Mouse (Mus musculus): Measurements from ENCODE around the gene Optc.

Optc gene

GRCm38 (mm10) chr1:133918088-133918470, 10.3 kb upstream of the Optc start:
- in situ Hi-C loops (cut with MboI, MseI): no loop called here

DNA sequence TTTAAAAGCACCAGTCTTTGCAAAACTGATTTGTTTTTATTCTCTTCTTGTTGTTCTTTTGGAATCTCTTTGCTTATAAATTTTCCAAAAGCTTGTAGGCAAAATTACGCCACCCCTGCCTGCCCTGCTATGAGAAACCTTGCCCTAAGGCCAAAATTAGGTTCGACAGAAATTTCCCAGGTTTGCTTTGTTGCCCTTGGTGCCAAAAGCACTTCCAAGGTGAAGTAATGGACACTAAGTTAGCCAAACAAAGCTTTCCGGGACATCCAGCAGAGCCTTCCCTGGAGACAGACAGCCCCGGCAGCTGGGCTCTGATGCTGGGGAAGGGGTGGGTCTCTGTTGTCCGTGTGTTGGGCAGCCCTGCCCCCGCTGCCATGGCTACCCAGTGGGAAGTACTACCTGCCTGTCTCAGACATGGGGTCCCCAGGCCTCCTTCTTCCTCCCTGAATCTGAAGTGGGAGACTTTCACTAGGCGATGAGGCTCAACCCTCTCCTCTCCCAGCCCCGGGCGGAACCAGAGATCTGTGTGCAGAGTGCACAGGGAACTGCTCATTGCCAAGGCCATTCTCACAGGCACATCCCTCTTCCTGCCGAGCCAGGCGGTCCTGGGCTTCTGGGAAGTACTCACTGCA, 9.8 kb upstream of the Optc start:
- in situ Hi-C loops (cut with MboI, MseI): no loop called here

DNA sequence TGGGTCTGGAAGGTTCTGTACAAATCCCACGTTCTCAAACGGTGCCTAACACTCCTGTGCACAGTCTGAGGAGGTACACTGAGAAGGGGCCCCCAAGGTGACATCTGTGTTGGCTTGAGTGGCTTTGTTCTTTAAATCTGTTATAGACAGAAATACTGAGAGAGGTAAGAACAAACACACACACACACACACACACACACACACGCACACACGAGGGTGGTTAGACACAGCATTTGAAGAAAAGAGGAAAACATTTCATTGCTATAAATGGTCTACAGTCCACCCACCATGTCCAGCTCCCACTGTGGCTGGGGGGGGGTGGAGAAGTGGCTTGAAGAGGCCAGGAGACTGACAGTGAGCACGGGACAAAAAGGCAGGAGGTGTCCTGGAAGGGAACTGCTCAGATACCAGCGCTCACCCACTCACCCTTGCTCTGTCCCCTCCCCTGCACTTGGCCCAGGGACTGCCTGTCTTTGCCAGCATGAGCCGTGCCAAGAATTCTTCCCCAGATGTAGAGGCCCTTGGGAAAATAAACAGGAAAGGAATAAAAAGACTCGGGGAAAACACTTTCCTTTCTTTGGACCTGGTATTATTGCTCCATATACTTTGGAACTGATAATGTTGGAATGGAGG, 8.0 kb upstream of the Optc start:
- in situ Hi-C loops (cut with MboI, MseI): no loop called here

GRCm38 (mm10) chr1:133915115-133915514, 7.3 kb upstream of the Optc start:
- in situ Hi-C loops (cut with MboI, MseI): no loop called here

DNA sequence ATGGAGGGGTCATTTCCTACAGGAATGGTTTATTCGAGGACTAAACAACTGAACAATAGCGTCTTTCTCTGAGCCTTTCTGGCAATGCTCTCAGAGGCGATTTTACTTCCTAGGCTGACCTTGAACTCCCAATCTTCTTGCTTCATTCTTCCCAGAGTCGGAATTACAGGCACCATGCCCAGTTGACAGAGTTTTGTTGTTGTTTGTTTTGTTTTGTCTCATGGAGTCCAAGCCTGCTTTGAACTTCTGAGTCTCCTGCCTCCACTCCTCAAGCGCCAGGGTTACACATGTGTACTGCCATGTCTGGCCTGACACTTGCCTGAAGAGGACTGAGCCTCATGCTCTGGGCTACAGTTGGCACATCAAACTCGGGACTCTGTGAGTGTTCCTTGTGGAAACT, 5.2 kb upstream of the Optc start:
- in situ Hi-C loops (cut with MboI, MseI): loop anchor here (5.0 kb wide), 1 partner anchor 134 kb away; no protein-coding TSS in a partner anchor

DNA sequence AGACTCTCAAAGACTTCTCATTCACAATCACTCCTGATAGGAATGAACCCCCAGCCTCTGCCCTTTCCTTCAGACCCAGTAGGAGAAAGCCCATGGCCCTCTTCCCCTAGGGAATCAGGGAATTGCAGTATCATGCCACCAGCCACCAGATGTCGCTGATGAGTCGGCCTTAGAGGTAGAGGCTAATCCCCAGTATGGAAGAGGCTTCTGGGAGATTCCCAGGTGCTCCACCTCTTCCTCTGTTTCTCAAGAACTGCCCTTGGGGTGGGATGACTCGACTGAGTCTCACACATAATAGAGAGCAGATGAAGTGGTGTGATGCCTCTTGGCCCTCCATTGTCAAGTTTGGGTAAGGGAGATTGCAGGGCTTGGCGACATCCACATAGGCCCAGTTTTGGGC, 3.7 kb upstream of the Optc start:
- in situ Hi-C loops (cut with MboI, MseI): loop anchor here (5.0 kb wide), 1 partner anchor 136 kb away; no protein-coding TSS in a partner anchor

- in situ Hi-C loops (cut with MboI, MseI): loop anchor here (5.0 kb wide), 1 partner anchor 136 kb away; no protein-coding TSS in a partner anchor
Observed at GRCm38 (mm10) chr1:133911008-133911407, 3.2 kb upstream of the Optc start.

- in situ Hi-C loops (cut with MboI, MseI): loop anchor here (5.0 kb wide), 1 partner anchor 137 kb away; no protein-coding TSS in a partner anchor
Observed at GRCm38 (mm10) chr1:133910108-133910507, 2.3 kb upstream of the Optc start.

DNA sequence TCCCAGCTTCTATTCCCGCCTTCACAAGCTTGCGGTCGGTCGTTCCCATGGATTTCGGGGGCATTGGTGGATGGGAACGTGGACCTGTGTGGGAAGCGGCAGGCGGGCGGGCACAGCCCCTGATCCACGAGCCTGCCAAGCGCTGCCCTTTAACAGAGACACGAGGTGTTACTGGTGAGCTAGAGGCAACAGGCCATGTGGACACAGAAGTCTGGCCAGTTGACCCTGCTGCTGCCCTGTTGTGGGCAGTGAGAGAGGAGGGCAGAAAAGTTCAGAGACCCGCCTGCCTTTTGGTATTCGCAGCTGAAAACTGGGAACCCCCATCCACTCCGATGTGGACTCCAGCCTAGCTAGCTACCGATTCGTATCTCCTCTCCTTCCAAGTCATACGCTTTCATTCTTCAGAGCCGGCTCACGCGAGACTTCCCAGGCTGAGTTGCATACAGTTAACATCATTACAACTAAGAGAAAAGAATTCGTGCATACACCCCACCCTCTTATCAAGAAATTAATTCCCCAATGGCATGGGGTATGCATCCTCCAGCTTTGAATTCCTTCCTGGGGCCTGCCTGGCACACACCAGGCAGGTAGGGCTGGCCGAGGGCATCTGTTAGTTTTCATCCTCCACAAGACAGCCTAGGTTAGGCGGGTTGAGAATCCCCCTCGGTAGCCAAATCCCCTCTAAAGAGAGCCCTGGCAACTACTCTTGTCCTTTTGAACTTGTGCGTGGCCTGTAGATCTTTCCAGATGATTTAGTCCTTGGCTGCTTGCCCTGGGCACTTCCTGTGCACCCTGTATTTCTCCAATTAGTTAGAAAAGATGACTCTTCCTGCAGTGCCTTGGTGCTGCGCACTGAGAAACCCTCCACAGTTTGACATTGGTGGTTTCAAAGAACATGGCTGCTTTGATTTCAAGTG, 1.1 kb upstream of the Optc start:
- in situ Hi-C loops (cut with MboI, MseI): no loop called here

- in situ Hi-C loops (cut with MboI, MseI): no loop called here
Observed at GRCm38 (mm10) chr1:133906420-133906819, 1.4 kb downstream of the Optc start.

DNA sequence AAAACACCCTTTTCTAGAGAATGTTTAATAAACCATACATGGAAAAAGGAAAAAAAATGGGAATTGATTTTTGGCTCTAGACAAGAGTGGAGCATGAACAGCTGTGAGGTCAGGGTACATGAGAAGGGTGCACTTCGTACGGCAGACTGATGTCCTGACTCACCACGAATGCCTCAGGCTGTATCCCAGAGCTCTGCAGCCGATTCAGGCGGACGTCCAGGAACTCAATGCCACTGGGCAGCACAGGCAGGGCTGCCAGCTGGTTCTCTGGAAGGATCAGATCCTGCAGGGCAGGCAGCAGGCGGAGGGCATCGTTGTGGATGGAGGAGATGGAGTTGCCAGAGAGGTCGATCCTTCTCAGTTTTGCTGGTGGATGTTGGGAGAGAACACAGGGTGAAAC, 7.0 kb downstream of the Optc start:
- in situ Hi-C loops (cut with MboI, MseI): loop anchor here (5.0 kb wide), 1 partner anchor 164 kb away; no protein-coding TSS in a partner anchor

- in situ Hi-C loops (cut with MboI, MseI): no loop called here
Observed at GRCm38 (mm10) chr1:133899043-133899542, 8.7 kb downstream of the Optc start.

DNA sequence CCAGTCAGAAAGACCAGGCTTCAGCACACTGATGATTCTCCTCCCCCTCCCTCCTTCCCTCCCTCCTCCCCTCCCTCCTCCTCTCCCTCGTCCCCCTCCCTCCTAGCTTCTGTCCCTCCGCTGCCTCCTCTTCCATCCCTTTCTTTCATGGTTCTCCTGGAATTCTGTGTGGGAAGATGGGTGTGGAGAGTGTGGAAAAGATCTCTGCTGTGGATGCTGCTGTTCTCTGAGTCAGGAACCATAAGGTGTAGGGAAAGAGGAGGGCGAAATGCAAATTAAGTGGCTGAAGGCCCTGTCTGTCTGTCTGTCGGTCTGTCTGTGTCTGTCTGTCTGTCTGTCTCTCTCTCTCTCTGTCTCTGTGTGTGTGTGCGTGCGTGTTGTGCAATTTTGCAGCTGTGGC, 10.5 kb downstream of the Optc start:
- in situ Hi-C loops (cut with MboI, MseI): no loop called here

DNA sequence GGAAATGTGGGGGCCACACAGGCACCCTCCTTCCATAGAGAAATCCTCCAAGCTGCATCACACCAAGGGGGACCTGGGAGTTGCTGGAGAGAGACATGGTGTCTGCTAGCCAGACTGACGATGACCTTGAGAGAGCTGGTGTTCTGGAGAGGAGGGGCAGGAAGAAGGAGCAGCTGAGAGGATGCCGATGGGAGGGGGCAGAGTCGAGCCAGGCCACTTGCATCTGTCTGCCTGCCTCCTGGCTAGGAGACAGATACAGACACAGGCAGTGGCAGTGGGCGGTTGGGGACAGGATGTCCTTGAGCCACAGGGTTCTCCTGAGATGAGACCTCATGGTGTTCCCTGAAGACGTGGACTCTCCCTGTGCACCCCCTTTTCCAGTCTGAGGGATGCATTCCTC, 16.3 kb downstream of the Optc start:
- in situ Hi-C loops (cut with MboI, MseI): no loop called here

DNA sequence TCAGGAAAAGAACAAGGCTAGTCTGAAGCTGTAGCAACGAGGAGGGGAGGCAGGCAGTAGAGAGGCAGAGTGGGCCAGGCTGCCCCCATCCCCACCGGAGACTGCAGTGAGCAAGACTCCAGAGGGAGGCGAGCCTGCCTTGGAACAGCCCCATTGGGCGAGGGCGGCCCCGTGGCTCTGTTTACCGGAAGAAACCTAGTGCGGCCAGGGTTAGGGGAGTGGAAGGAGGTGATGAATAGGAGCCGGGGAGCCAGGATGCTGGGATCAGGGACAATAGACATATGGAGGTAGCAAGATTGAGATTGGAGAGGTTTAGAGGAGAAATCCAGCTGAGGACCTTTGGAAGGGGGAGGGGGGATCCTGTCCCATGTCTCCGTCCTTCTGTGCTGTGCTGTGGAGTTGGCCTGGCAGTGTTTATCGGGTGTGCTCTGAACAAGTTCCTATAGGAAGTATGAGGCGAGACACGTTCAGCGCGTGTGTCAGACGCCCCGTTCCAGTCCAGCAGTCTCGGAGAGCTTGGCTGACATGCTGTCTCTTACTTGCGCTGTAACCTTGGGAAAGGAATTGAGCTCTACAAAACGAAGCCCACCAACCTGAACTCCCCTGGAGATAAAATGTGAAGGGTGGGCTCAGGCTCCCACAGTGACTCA, 17.7 kb downstream of the Optc start:
- in situ Hi-C loops (cut with MboI, MseI): no loop called here

- in situ Hi-C loops (cut with MboI, MseI): no loop called here
Observed at GRCm38 (mm10) chr1:133887538-133888250, 20.1 kb downstream of the Optc start.

GRCm38 (mm10) chr1:133887044-133887443, 20.8 kb downstream of the Optc start:
- in situ Hi-C loops (cut with MboI, MseI): no loop called here

DNA sequence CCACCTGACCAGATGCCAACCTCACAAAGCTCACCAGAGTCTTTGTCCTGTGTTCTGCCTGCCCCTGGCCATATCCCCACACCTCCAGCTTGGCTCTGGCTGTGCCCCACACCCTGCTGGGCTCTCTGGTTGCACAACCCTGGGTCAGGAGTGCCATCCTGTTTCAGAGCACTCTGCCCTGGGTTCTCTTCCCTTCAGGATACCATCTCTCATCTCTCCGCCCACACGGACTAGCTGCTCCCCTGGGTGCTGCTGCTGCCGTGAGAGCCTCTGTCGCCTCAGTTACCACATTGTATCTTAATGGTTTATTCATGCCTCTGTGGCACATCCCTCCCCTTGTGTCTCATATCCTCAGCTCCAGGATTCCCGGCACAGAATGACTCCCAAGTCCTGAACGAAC, 21.4 kb downstream of the Optc start:
- in situ Hi-C loops (cut with MboI, MseI): no loop called here

GRCm38 (mm10) chr1:133885811-133886210, 22.0 kb downstream of the Optc start:
- in situ Hi-C loops (cut with MboI, MseI): no loop called here

DNA sequence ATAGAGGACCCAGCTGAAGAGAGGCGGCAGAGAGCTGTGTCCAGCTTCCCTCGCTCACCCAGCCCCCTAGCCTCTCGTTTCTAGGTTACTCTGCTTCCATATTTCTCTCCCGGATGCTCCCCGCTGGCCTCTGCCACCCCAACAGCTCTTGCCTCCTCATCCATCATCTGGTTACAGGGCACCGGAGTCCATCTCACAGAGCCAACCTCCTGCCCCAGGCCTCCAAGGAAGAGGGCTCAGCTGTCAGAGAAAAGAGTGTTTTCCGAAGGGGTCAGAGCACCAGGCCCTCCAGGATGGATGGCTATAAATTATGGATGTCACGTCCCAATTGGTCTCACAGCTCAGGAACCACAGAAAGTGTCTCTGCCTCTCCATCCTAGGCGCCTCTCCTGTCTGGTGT, 23.1 kb downstream of the Optc start:
- in situ Hi-C loops (cut with MboI, MseI): no loop called here

- in situ Hi-C loops (cut with MboI, MseI): no loop called here
Observed at GRCm38 (mm10) chr1:133884090-133884489, 23.7 kb downstream of the Optc start.
